Mouse (Mus musculus) heart, postnatal 0 days (tissue): ENCODE measurements around the gene Tube1. TPM values are rescaled to one million over a fixed set of nuclear protein-coding genes. Genes with fewer than 3 reads are reported as not detected.

Experiments used
- polyA plus RNA-seq: library from polyadenylated mRNA; unstranded; fragments of >200 nt; fragmentation: Nextera tagmentation; extraction: Ambion mirVana; gene quantifications from 2 replicates; pipeline ENCODE4 v1.2.1, GENCODE M21; 2015
- total RNA-seq: library from RNA; depleted of rRNA; stranded (reverse); fragments of >200 nt; gene quantifications from 2 replicates; pipeline ENCODE4 v1.2.3, GENCODE M21; 2014; ENCODE audit warnings: low replicate concordance; rRNA removed

Tube1 gene
- total and polyA plus RNA-seq, 2 experiments from 2014 or later, result 1.9 to 2.0 TPM

Other genes starting within 250 kb of the Tube1 start
- 120 and 124 TPM in 2 replicates for gene Lama4, start 168.5 kb upstream of the Tube1 start, total RNA-seq
- gene Lama4, start 168.5 kb upstream of the Tube1 start, polyA plus RNA-seq, result 68.7 and 72.2 TPM in 2 replicates
- 0.35 and 5.2 TPM in 2 replicates for gene Fam229b, start 62 bp upstream of the Tube1 start, total RNA-seq
- gene Fam229b, start 62 bp upstream of the Tube1 start, polyA plus RNA-seq, result 14.8 and 15.1 TPM in 2 replicates
- not detected in 2 replicates for gene Ccn6, start 29.8 kb downstream of the Tube1 start, total RNA-seq
- gene Ccn6, start 29.8 kb downstream of the Tube1 start, polyA plus RNA-seq, result not detected in 2 replicates
- 24.1 and 34.3 TPM in 2 replicates for gene Fyn, start 234.9 kb downstream of the Tube1 start, total RNA-seq
- 10.3 and 10.8 TPM in 2 replicates for gene Fyn, start 234.9 kb downstream of the Tube1 start, polyA plus RNA-seq